Mouse (Mus musculus): ENCODE data around the gene Tmem151b. TPM values are rescaled to one million over a fixed set of nuclear protein-coding genes. Genes with fewer than 3 reads are reported as not detected.
A peak's percentile ranks its signal among the peaks of the same experiment; 100 is the strongest.

Tmem151b gene
- polyA plus RNA-seq, 1 experiment from 2014 or later = 0.14 TPM

DNA sequence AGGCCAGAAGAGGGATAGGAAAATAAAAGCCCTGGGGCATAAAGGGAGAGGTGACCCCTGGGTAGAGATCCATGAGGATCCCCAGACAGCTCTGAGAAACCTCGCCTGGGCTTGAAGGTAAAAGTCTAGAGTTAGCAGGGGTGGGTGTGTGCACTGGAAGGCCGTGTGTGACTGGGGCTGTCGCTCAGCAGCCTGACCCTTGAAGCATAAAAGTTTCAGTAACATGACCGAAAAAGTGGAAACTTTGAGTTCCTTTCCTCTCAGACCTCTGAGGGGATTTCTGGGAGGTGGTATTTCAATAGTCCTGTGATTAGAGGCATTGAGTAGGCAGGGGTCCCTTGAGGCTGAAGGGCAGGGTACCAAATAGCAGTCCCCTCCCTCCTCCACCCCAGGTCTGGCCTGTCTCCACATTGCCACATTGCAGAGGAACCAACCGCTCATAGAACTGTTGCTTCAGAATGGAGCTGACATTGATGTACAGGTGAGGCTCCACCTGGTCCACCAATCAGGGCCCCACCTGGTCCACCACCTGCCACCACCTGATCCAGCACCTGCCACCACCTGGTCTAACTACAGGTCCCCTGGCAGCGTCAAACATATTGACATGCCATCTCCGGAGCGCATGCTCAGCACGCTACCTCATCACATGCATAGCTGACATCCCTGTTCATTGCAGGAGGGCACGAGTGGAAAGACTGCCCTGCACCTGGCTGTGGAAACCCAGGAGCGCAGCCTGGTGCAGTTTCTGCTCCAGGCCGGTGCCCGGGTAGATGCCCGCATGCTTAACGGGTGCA lies 10.5 kb upstream of the Tmem151b start:
- H3K27ac ChIP-seq = no peak overlapping the region
- H3K36me3 ChIP-seq = no peaks in the 10 kb centered on the region
- no peak overlapping the region for H3K4me3 ChIP-seq (replicated peaks)
- no peak overlapping the region for H3K9ac ChIP-seq
- H3K9me3 ChIP-seq (replicated peaks) = no peaks in the 10 kb centered on the region
- DNase-seq (no peak), ATAC-seq (ENCODE audit: low read depth) (no peak)
- H3K27me3 ChIP-seq = peaks cover 38% of the 10 kb centered on the region
- peaks cover 41% of the 10 kb centered on the region for H3K4me1 ChIP-seq (replicated peaks)
- 80% methylated on average over 15 of the region's 15 CpGs for WGBS (ENCODE audit: insufficient replicate concordance)
- no peak overlapping the region for H3K4me2 ChIP-seq

DNA sequence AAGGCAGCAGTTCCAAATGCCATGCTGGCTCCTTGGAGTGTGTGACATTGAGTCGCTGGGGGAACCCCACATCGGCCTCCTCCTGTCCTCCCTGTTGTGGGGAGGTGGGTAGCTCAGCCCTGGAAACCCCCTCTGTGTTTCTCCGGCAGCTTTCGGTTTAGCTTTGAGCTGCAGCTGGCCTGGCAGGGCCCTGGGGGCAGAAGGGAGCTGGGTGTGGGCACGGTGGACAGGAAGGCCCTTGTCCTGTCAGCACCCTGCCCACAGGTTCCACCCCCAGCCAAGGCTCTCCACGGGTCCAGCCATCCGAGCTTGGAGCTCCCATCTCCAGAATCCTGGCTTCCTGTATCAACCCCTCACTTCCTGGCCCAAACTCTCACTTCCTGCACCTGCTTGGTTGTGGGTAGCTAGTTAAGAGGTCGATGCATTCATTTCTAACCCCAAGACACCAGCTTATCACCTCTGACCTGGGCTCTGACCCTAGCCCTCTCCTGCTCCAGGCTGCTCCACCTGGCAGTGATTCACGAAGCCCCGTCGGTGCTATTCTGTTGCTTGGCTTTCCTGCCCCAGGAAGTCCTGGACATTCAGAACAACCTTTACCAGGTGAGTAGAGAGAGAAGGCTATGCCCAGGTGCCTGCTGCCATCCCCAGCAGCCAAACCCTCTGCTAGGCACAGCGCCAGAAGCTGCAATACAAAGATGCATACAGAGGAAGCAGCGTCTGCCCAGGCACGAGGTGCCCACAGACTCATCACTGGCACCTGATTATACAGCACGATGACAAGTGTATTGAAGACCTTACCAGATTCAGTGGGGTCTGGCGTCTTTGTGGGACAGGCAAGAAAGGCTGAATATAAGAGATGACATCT lies 8.8 kb upstream of the Tmem151b start:
- Histone ChIP-seq H3K27me3 (peaks cover 49% of the 10 kb centered on the region), H3K9me3 (replicated peaks) (no peaks in the 10 kb centered on the region), H3K4me3 (replicated peaks) (no peak overlapping the region), H3K4me2 (no peak overlapping the region), H3K27ac (no peak overlapping the region), H3K36me3 (no peaks in the 10 kb centered on the region), H3K9ac (no peak overlapping the region), H3K4me1 (replicated peaks) (peaks cover 33% of the 10 kb centered on the region)
- ATAC-seq (ENCODE audit: low read depth) = no peak
- 55% methylated on average over 16 of the region's 16 CpGs for WGBS (ENCODE audit: insufficient replicate concordance)
- DNase-seq = no peak

DNA sequence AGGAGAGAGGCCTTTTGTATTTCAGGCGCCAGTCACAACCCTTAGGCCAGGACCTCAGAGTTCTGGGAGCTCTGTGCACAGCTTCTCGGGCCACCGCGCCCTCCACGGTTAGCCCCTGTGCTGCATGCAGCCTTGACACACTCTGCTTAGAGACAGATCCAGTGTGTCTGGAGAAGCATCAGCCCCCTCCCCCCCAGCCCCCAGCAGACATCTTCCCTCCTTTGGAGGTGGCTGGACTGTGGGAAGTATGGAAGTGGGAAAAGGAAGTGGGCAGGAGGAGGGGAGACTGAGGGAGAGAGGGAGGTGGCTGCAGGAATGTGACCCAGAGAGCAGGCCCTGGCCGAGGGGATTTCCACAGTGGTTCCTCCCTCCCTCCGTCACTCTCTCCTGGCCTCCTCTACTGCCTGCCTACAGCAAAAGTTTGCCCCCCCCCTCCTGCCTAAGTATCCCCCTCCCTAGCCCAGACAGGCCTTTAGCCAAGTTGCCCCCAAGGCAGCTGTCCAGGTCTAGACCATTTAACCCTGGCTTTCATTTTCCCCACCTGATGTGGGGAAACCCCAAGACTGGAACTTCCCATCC lies 7.9 kb upstream of the Tmem151b start:
- no peak for ATAC-seq (ENCODE audit: low read depth)
- Histone ChIP-seq H3K27ac (no peak overlapping the region), H3K4me3 (replicated peaks) (no peak overlapping the region), H3K27me3 (peaks cover 55% of the 10 kb centered on the region), H3K4me1 (replicated peaks) (peaks cover 33% of the 10 kb centered on the region), H3K9ac (no peak overlapping the region; the same call in 1 of the 2 replicates), H3K36me3 (no peaks in the 10 kb centered on the region), H3K4me2 (peak overlapping the region; percentile 95), H3K9me3 (replicated peaks) (no peaks in the 10 kb centered on the region)
- no peak for DNase-seq
- 46% methylated on average over 7 of the region's 7 CpGs for WGBS (ENCODE audit: insufficient replicate concordance)

DNA sequence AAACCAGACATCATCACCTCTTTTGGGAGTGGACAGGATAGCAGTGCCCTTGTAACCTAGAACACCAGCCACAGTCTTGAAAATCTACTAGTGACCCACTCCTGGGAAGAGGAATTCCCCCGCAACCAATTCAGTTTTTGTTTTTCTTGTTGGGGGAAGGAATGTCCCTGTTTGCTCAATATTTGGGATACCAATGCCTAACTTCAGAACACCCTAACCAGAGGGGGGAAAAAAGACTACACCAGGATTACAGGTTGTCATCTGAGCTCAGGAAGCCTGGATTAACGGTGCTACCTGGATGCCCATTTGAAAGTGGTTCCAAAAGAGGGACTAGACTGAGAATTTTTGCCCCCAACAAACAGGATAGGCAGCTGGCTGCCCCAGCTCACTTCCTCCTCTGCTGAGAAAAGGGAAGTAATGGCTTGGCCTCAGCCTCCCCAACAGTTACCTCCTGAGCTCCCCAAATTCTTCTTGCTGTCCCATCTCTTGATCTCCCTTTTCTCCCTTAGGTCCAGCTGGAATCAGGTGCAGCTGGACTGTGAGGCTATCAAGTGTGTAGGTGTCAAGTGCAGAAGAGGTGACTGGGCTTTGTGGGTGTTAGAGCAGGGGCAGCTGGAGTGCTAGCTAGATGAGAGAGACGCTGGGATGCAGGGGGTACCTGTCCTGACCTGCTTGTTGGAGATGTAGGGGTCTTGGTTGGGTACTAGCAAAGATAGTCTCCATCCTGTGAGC lies 7.2 kb upstream of the Tmem151b start:
- Histone ChIP-seq H3K4me2 (peak overlapping the region; percentile 95), H3K27me3 (peaks cover 60% of the 10 kb centered on the region), H3K36me3 (no peaks in the 10 kb centered on the region), H3K9ac (0 out of 2 replicates have a peak overlapping the region, but pooled peaks have one; percentile 71), H3K4me3 (replicated peaks) (peak overlapping the region; percentile 65), H3K4me1 (replicated peaks) (peaks cover 37% of the 10 kb centered on the region), H3K27ac (no peak overlapping the region), H3K9me3 (replicated peaks) (no peaks in the 10 kb centered on the region)
- ATAC-seq (ENCODE audit: low read depth) (no peak), DNase-seq (no peak)
- WGBS (ENCODE audit: insufficient replicate concordance) = 27% methylated on average over 3 of the region's 3 CpGs

DNA sequence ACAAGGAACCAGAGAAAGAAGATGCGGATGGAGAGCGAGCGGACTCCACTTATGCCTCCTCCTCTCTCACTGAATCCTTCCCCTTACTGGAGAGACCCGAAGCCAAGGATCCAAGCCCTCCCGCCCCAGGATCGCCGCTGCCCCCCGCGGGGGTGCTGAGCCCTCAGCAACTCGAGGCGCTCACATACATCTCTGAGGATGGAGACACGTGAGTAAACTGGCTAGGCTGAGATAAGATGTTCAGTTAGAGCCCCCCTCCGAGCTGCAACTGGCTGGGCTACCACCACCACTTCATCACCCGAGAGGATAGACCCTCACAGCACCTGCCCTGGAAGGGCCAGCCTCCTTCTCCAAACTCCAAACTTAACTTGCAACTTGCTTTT lies 6.6 kb upstream of the Tmem151b start:
- WGBS (ENCODE audit: insufficient replicate concordance) = 2% methylated on average over 14 of the region's 14 CpGs
- Histone ChIP-seq H3K4me3 (replicated peaks) (peak overlapping the region; percentile 65), H3K36me3 (no peaks in the 10 kb centered on the region), H3K4me2 (peak overlapping the region; percentile 95), H3K9ac (peak overlapping the region; percentile 71), H3K9me3 (replicated peaks) (no peaks in the 10 kb centered on the region), H3K4me1 (replicated peaks) (peaks cover 37% of the 10 kb centered on the region), H3K27ac (no peak overlapping the region), H3K27me3 (peaks cover 65% of the 10 kb centered on the region)
- ATAC-seq (ENCODE audit: low read depth) = no peak
- DNase-seq = no peak

DNA sequence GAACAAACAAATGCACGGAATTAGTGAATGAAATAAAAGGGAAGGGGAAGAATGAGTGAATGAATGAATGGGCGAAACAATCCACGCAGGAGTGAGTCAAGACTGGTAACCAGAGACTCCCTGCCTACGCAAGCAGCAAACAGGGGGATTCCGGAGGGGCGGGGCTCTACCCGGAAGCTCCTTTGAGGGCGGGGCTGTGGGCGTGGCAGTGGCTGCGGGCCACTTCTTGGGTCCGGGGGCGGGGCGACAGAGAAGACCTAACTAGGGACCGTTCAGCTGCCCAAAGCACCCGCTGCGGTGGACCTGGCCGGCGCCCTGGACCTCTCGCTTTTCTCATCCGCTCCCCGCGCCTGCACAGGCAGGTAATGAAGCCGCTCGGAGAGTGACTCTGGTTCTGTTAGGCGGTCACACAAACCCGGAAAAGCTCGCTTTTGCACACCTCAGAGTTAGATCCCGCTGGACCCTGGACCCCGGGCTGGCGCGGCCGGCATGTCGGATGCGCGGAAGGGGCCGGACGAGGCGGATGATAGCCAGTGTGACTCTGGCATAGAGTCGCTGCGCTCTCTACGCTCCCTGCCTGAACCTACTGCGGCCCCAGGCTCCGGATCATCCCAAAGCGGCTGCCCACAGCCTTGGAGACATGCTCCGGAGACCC lies 6.1 kb upstream of the Tmem151b start, which contains the start of gene Nfkbie:
Gene Nfkbie, plus strand, starts transcription at position 252 of the 655 bp plus-strand sequence.
- H3K4me1 ChIP-seq (replicated peaks) = peaks cover 37% of the 10 kb centered on the region
- peaks cover 71% of the 10 kb centered on the region for H3K27me3 ChIP-seq
- peak within 1 kb of the TSS; percentile 71 for H3K9ac ChIP-seq
- peak within 1 kb of the TSS; percentile 65 for H3K4me3 ChIP-seq (replicated peaks)
- no peaks in the 10 kb centered on the region for H3K36me3 ChIP-seq
- H3K27ac ChIP-seq = no peak within 1 kb of the TSS
- under 1% methylated on average over 45 of the region's 45 CpGs for WGBS (ENCODE audit: insufficient replicate concordance)
- ATAC-seq (ENCODE audit: low read depth) (peak; percentile 78), DNase-seq (peak; percentile 90)
- H3K9me3 ChIP-seq (replicated peaks) = no peaks in the 10 kb centered on the region
- H3K4me2 ChIP-seq = peak within 1 kb of the TSS; percentile 95

DNA sequence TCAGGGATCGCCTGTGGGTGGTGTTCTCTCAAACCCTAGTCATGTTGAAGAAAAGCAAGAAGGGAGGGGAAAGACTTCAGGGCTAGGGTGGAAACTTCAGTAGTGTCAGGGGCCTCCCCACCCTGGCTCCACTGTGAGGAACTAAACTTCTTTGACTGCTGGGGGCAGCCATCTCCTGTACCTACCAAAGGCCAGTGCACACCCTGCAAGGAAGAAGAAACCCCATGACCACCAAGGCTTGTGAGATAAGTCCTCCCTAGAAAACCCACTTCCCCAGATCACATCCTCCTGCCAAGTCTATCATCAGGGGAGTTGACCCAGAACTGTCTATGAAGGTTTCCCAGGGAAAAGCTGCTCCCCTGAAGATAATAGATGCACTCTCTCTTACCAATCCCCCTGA lies 4.9 kb upstream of the Tmem151b start:
- H3K4me3 ChIP-seq (replicated peaks) = no peak overlapping the region
- H3K36me3 ChIP-seq = no peaks in the 10 kb centered on the region
- H3K4me1 ChIP-seq (replicated peaks) = peaks cover 37% of the 10 kb centered on the region
- H3K9ac ChIP-seq = no peak overlapping the region
- ATAC-seq (ENCODE audit: low read depth) (no peak), DNase-seq (no peak)
- H3K4me2 ChIP-seq = no peak overlapping the region
- 13% methylated on average over 1 of the region's 1 CpGs for WGBS (ENCODE audit: insufficient replicate concordance)
- H3K27me3 ChIP-seq = peaks cover 77% of the 10 kb centered on the region
- no peaks in the 10 kb centered on the region for H3K9me3 ChIP-seq (replicated peaks)
- H3K27ac ChIP-seq = no peak overlapping the region

DNA sequence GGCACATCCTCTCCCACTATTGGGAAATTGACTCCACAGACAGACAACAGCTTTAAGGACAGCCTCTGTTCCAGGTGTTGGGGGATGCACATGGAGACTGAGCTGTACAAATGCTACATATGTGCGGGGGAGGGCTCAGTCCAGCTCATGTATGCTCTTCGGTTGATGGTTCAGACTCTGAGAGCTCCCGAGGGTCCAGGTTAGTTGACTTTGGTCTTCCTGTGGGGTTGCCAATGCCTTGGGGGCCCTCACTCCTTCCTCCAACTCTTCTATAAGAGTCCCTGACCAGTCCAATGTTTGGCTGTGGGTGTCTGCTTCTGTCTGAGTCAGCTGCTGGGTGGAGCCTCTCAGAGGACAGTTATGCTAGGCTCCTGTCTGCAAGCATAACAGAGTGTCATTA lies 3.6 kb upstream of the Tmem151b start:
- no peak overlapping the region for H3K4me2 ChIP-seq
- no peak for ATAC-seq (ENCODE audit: low read depth)
- WGBS (ENCODE audit: insufficient replicate concordance) = 59% methylated on average over 3 of the region's 3 CpGs
- no peak overlapping the region for H3K4me3 ChIP-seq (replicated peaks)
- no peak overlapping the region for H3K27ac ChIP-seq
- no peak for DNase-seq
- H3K27me3 ChIP-seq = peaks cover 85% of the 10 kb centered on the region
- H3K4me1 ChIP-seq (replicated peaks) = peaks cover 44% of the 10 kb centered on the region
- H3K36me3 ChIP-seq = no peaks in the 10 kb centered on the region
- H3K9me3 ChIP-seq (replicated peaks) = no peaks in the 10 kb centered on the region
- no peak overlapping the region for H3K9ac ChIP-seq

DNA sequence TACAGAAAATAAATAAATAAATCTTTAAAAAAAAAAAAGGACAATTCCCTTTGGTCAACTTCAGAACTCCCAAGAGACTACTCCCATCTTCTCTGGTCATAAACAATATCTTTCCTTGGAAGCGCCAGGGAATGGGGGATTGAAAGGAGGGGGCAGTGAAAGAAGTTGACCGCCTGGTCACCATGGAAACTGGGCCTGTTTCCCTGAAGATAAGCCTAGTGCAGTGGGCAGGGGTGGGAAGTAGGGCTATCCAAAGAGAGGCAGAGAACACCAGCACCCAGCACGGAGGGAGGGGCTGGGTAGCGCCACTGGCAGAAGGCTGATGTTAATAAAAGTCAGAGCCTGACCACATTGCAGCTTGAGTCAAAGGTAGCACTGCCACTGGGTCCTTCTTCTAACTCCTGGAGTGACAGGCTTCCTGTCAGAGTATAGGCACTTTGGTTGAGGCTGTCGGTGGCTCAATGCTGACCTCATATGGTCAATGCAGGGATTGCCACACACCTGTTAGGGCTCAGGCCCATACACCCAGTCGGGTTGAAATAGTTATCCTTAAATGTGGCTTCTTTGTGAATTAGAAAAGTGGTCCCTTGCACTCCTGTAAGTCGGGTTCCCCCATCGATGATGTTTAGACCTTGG lies 2.5 kb upstream of the Tmem151b start:
- H3K9ac ChIP-seq = no peak overlapping the region
- DNase-seq (peak; percentile 62), ATAC-seq (ENCODE audit: low read depth) (peak; percentile 30)
- H3K36me3 ChIP-seq = no peaks in the 10 kb centered on the region
- H3K9me3 ChIP-seq (replicated peaks) = no peaks in the 10 kb centered on the region
- 1% methylated on average over 8 of the region's 8 CpGs for WGBS (ENCODE audit: insufficient replicate concordance)
- no peak overlapping the region for H3K4me2 ChIP-seq
- H3K4me3 ChIP-seq (replicated peaks) = no peak overlapping the region
- H3K27me3 ChIP-seq = peaks cover 85% of the 10 kb centered on the region
- no peak overlapping the region for H3K27ac ChIP-seq
- peaks cover 33% of the 10 kb centered on the region for H3K4me1 ChIP-seq (replicated peaks)

DNA sequence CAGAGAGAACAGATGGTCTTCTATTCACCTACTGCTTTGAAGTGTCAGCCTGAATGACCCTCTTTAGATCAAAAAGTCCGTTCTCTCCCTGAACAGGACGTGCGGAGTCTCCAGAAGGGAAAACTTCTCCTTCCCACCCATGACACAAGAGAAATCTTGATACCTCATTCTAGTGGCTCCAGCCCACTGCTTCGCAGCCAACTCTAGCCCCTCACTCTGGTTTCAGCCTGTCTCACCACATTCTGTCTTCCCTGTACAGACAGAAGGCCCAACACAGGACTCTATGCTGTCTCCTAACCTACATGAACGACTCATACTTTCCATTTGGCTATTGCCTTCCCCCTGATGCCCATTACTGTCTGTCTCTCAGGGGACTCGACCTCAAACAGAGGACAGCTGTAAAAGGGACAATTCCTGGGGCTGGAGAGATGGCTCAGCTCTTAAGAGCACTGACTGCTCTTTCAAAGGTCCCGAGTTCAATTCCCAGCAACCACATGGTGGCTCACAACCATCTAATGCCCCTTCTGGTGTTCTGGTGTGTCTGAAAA lies 1.8 kb upstream of the Tmem151b start:
- peaks cover 85% of the 10 kb centered on the region for H3K27me3 ChIP-seq
- H3K9ac ChIP-seq = no peak overlapping the region
- 55% methylated on average over 7 of the region's 7 CpGs for WGBS (ENCODE audit: insufficient replicate concordance)
- DNase-seq (no peak), ATAC-seq (ENCODE audit: low read depth) (no peak)
- no peak overlapping the region for H3K27ac ChIP-seq
- H3K9me3 ChIP-seq (replicated peaks) = no peaks in the 10 kb centered on the region
- no peak overlapping the region for H3K4me2 ChIP-seq
- H3K4me3 ChIP-seq (replicated peaks) = no peak overlapping the region
- peaks cover 29% of the 10 kb centered on the region for H3K4me1 ChIP-seq (replicated peaks)
- no peaks in the 10 kb centered on the region for H3K36me3 ChIP-seq
